Mouse (Mus musculus) MEL (cell line): ENCODE measurements around the gene Arhgap23. TPM values are rescaled to one million over a fixed set of nuclear protein-coding genes. Genes with fewer than 3 reads are reported as not detected.

Experiments used
- DNase-seq: peaks from one replicate; pipeline ENCODE4 v3.0.0; 2011; ENCODE audit warnings: low read depth, low spot score
- H3K27ac ChIP-seq: 2 replicates; pipeline ENCODE4 v1.5.1; 2012; ENCODE audit warnings: low read depth, mild to moderate bottlenecking, control low read depth, low read length, moderate library complexity; ENCODE audit not compliant: control insufficient read depth
- H3K27me3 ChIP-seq, 2 experiments: fragments of 150-350 bp in 1 of 2; sonication (generic) in 1 of 2; 2 replicates each; pipeline ENCODE4 v1.6.1; 2012; ENCODE audit warnings: low read length in 2 of 2, mild to moderate bottlenecking in 2 of 2, improper control_type of control experiment in 1 of 2, moderate library complexity in 1 of 2; ENCODE audit not compliant: insufficient read depth in 2 of 2, control insufficient read depth in 1 of 2
- H3K36me3 ChIP-seq, 2 experiments: 2 replicates each; pipeline ENCODE4 v1.6.1; 2012 to 2014; ENCODE audit warnings: low read length in 2 of 2, improper control_type of control experiment in 1 of 2, inconsistent platforms in 1 of 2, mild to moderate bottlenecking in 1 of 2; ENCODE audit not compliant: insufficient read depth in 2 of 2, control insufficient read depth in 1 of 2
- H3K4me1 ChIP-seq, 2 experiments: fragments of 150-350 bp in 1 of 2; sonication (generic) in 1 of 2; 2 replicates each; pipeline ENCODE4 v1.6.1; 2012; ENCODE audit warnings: low read length in 2 of 2, improper control_type of control experiment in 1 of 2, mild to moderate bottlenecking in 1 of 2; ENCODE audit not compliant: insufficient read depth in 2 of 2, control insufficient read depth in 1 of 2
- H3K4me3 ChIP-seq, 2 experiments: fragments of 150-350 bp in 1 of 2; sonication (generic) in 1 of 2; 2 replicates each; pipeline ENCODE4 v1.5.1; 2012; ENCODE audit warnings: low read depth in 2 of 2, low read length in 2 of 2, mild to moderate bottlenecking in 2 of 2, moderate library complexity in 2 of 2, control low read depth in 1 of 2, improper control_type of control experiment in 1 of 2; ENCODE audit not compliant: control insufficient read depth in 1 of 2, insufficient read depth in 1 of 2
- H3K79me2 ChIP-seq: 2 replicates; pipeline ENCODE4 v1.6.1; 2012; ENCODE audit warnings: mild to moderate bottlenecking, low read length, moderate library complexity; ENCODE audit not compliant: control insufficient read depth, poor library complexity, insufficient read depth
- H3K9ac ChIP-seq: 2 replicates; pipeline ENCODE4 v1.6.1; 2012; ENCODE audit warnings: low read depth, mild to moderate bottlenecking, control low read depth, low read length, moderate library complexity; ENCODE audit not compliant: control insufficient read depth, poor library complexity, severe bottlenecking
- H3K9me3 ChIP-seq: fragments of 150-350 bp; sonication (generic); replicated peaks from 2 replicates; pipeline ENCODE4 v1.6.1; 2012; ENCODE audit warnings: mild to moderate bottlenecking, low read length, improper control_type of control experiment, moderate library complexity; ENCODE audit not compliant: insufficient read depth
- BHLHE40 ChIP-seq: IDR thresholded peaks from 2 replicates; pipeline ENCODE4 v1.6.1; 2012; ENCODE audit warnings: low read depth, mild to moderate bottlenecking, inconsistent platforms, low read length, improper control_type of control experiment, borderline replicate concordance
- CTCF ChIP-seq, 3 experiments: IDR thresholded peaks in 2 of 3; conservative IDR thresholded peaks in 1 of 3; 2 replicates each; pipeline ENCODE4 v1.5.1; 2011 to 2012; ENCODE audit warnings: low read length in 3 of 3, low read depth in 2 of 3, mild to moderate bottlenecking in 2 of 3, improper control_type of control experiment in 1 of 3, inconsistent platforms in 1 of 3, mixed read lengths in 1 of 3, moderate library complexity in 1 of 3; ENCODE audit not compliant: control insufficient read depth in 1 of 3, insufficient read depth in 1 of 3, poor library complexity in 1 of 3, severe bottlenecking in 1 of 3
- EP300 ChIP-seq, 2 experiments: IDR thresholded peaks; 2 replicates each; pipeline ENCODE4 v1.6.1; 2011; ENCODE audit warnings: improper control_type of control experiment in 2 of 2, low read length in 2 of 2, low read depth in 1 of 2, mild to moderate bottlenecking in 1 of 2
- ETS1 ChIP-seq: IDR thresholded peaks from 2 replicates; pipeline ENCODE4 v1.6.1; 2012; ENCODE audit warnings: low read depth, mild to moderate bottlenecking, inconsistent platforms, low read length, improper control_type of control experiment, moderate library complexity
- HCFC1 ChIP-seq: IDR thresholded peaks from 2 replicates; pipeline ENCODE4 v1.6.1; 2012; ENCODE audit warnings: low read depth, mild to moderate bottlenecking, inconsistent platforms, low read length, improper control_type of control experiment, moderate library complexity
- JUND ChIP-seq: IDR thresholded peaks from 2 replicates; pipeline ENCODE4 v1.6.1; 2011; ENCODE audit warnings: low read depth, mild to moderate bottlenecking, improper control_type of control experiment, low read length
- KAT2A ChIP-seq: conservative IDR thresholded peaks from 2 replicates; pipeline ENCODE4 v1.6.1; 2012; ENCODE audit warnings: low read depth, low read length, improper control_type of control experiment, inconsistent platforms
- MAFK ChIP-seq: IDR thresholded peaks from 2 replicates; pipeline ENCODE4 v1.6.1; 2011; ENCODE audit warnings: low read depth, mild to moderate bottlenecking, low read length, improper control_type of control experiment, borderline replicate concordance
- MEF2A ChIP-seq: IDR thresholded peaks from 2 replicates; pipeline ENCODE4 v1.6.1; 2014; ENCODE audit warnings: low read depth, mild to moderate bottlenecking, inconsistent platforms, low read length, improper control_type of control experiment; ENCODE audit not compliant: poor library complexity, insufficient replicate concordance, severe bottlenecking; ENCODE audit errors: extremely low read depth
- MXI1 ChIP-seq: IDR thresholded peaks from 2 replicates; pipeline ENCODE4 v1.6.1; 2011; ENCODE audit warnings: mild to moderate bottlenecking, low read depth, low read length, improper control_type of control experiment
- MYC ChIP-seq: IDR thresholded peaks from 2 replicates; pipeline ENCODE4 v1.6.1; 2011; ENCODE audit warnings: low read depth, mild to moderate bottlenecking, low read length, improper control_type of control experiment, moderate library complexity
- NRF1 ChIP-seq: IDR thresholded peaks from 2 replicates; pipeline ENCODE4 v1.6.1; 2014; ENCODE audit warnings: low read depth, mild to moderate bottlenecking, inconsistent platforms, low read length, improper control_type of control experiment, moderate library complexity; ENCODE audit not compliant: poor library complexity, insufficient read depth, severe bottlenecking
- POLR2A ChIP-seq, 2 experiments: IDR thresholded peaks; 2 replicates each; pipeline ENCODE4 v1.6.1; 2011 to 2012; ENCODE audit warnings: low read length in 2 of 2, mild to moderate bottlenecking in 2 of 2, control low read depth in 1 of 2, improper control_type of control experiment in 1 of 2, low read depth in 1 of 2, moderate library complexity in 1 of 2; ENCODE audit not compliant: control insufficient read depth in 1 of 2, insufficient read depth in 1 of 2, poor library complexity in 1 of 2
- POLR2AphosphoS5 ChIP-seq: IDR thresholded peaks from 2 replicates; pipeline ENCODE4 v1.6.1; 2012; ENCODE audit warnings: low read depth, borderline replicate concordance, mild to moderate bottlenecking, inconsistent platforms, low read length, moderate library complexity, mixed read lengths
- RAD21 ChIP-seq: IDR thresholded peaks from 2 replicates; pipeline ENCODE4 v1.6.1; 2011; ENCODE audit warnings: mild to moderate bottlenecking, low read depth, low read length, improper control_type of control experiment
- SIN3A ChIP-seq: IDR thresholded peaks from 2 replicates; pipeline ENCODE4 v1.6.1; 2012; ENCODE audit warnings: low read length, improper control_type of control experiment, inconsistent platforms
- SMC3 ChIP-seq: IDR thresholded peaks from 2 replicates; pipeline ENCODE4 v1.6.1; 2011; ENCODE audit warnings: low read depth, low read length, improper control_type of control experiment
- UBTF ChIP-seq: IDR thresholded peaks from 2 replicates; pipeline ENCODE4 v1.6.1; 2012; ENCODE audit warnings: low read depth, mild to moderate bottlenecking, inconsistent platforms, low read length, improper control_type of control experiment, moderate library complexity, borderline replicate concordance; ENCODE audit not compliant: insufficient read depth
- USF1 ChIP-seq: IDR thresholded peaks from 2 replicates; pipeline ENCODE4 v1.6.1; 2014; ENCODE audit warnings: low read depth, mild to moderate bottlenecking, inconsistent platforms, low read length, improper control_type of control experiment, moderate library complexity
- USF2 ChIP-seq, 2 experiments: IDR thresholded peaks; 2 replicates each; pipeline ENCODE4 v1.6.1; 2011 to 2012; ENCODE audit warnings: improper control_type of control experiment in 2 of 2, low read length in 2 of 2, borderline replicate concordance in 1 of 2, inconsistent platforms in 1 of 2, low read depth in 1 of 2, mild to moderate bottlenecking in 1 of 2; ENCODE audit not compliant: insufficient read depth in 1 of 2
- ZC3H11A ChIP-seq: IDR thresholded peaks from 2 replicates; pipeline ENCODE4 v1.6.1; 2012; ENCODE audit warnings: low read depth, mild to moderate bottlenecking, inconsistent platforms, low read length, improper control_type of control experiment
- ZMIZ1 ChIP-seq: IDR thresholded peaks from 2 replicates; pipeline ENCODE4 v1.6.1; 2012; ENCODE audit warnings: low read depth, mild to moderate bottlenecking, inconsistent platforms, low read length, improper control_type of control experiment, moderate library complexity
- polyA plus RNA-seq, 2 experiments: library from polyadenylated mRNA; stranded (reverse) in 1 of 2; unstranded in 1 of 2; fragments of >175 nt in 1 of 2; fragments of >200 nt in 1 of 2; gene quantifications; 2 replicates each; pipeline versions ENCODE4 v1.2.1 to v1.2.4; 2012; ENCODE audit warnings: low replicate concordance in 2 of 2, low read depth in 1 of 2; ENCODE audit not compliant: insufficient read length in 2 of 2, insufficient read depth in 1 of 2, missing spikeins in 1 of 2
- total RNA-seq: library from RNA; depleted of rRNA; stranded (reverse); fragments of 300-350 nt; gene quantifications from 2 replicates; pipeline ENCODE4 v1.2.3, GENCODE M21; 2012

Gene Arhgap23
- total and polyA plus RNA-seq, 3 experiments, result 1.7 to 7.5 TPM; not detected in 1

- no peak overlapping the region for H3K27ac ChIP-seq
- H3K4me3 ChIP-seq, result no peak overlapping the region
- no peaks in the 10 kb centered on the region for H3K9me3 ChIP-seq
- peaks cover 0 to 15% of the 10 kb centered on the region in 2 experiments; a peak in 2 of 4 replicates for H3K36me3 ChIP-seq
- H3K4me1 ChIP-seq, result peaks cover 6 to 21% of the 10 kb centered on the region in 2 experiments; a peak in 3 of 4 replicates
- DNase-seq, result no peak
- TF ChIP-seq KAT2A (no peak), USF1 (no peak), JUND (no peak)
- no peaks in the 10 kb centered on the region for H3K79me2 ChIP-seq
- H3K27me3 ChIP-seq, result no peaks in the 10 kb centered on the region
- no peak overlapping the region for H3K9ac ChIP-seq
These were observed 94.6 kb downstream of the Arhgap23 start for GRCm38 (mm10) chr11:97509715-97510485.

DNA sequence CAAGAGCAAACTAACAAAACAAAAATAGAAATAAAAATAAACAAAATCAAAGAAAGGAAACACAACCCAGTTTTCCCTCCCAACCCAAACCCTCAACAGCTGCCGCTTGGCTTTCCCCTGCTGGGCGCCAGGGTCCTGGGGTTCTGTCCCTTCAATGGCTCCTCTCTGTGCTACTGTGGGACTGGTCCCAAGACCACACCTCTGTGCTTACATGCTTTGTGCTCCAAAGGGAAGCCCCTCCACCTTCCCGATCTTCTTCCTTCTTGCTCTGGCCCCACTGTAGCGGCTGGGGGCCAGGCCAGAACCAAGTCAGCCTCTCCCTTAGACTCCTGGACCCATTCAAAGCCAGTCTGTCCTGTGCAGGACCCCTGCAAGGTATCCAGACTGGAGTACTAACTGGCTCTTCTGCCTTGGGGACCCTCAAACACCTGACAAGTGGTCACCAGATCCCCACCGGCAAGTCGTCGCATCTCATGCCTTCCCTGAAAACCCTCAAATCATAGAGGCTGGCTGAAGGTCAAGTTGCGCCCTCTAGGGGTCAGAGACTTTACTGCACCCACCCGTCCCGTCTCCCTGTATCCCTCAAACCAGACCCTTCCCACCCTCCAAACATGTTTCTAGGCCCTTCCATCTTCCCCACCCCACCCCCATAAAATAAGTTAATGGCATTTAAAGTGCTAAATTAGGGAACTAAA lies 95.8 kb downstream of the Arhgap23 start:
- peaks cover 4 to 20% of the 10 kb centered on the region in 2 experiments; a peak in 3 of 4 replicates for H3K4me1 ChIP-seq
- no peak overlapping the region for H3K27ac ChIP-seq
- peak; percentile 76 for DNase-seq
- H3K9me3 ChIP-seq, result no peaks in the 10 kb centered on the region
- H3K27me3 ChIP-seq, result no peaks in the 10 kb centered on the region; a peak in 1 of 4 replicates
- H3K36me3 ChIP-seq, result peaks cover 0 to 14% of the 10 kb centered on the region in 2 experiments; a peak in 2 of 4 replicates
- TF ChIP-seq MAFK (no peak), EP300 (IDR thresholded peaks at IDR 0.05; ENCODE audit: low read depth in 1 of 2, low read length in 2 of 2) (no peak), ZC3H11A (peak; percentile 33; the same call in 1 of the 2 replicates), BHLHE40 (no peak), POLR2A (IDR thresholded peaks at IDR 0.05; ENCODE audit: control insufficient read depth in 1 of 2, insufficient read depth in 1 of 2, low read depth in 1 of 2, low read length in 2 of 2, poor library complexity in 1 of 2) (no peak), UBTF (no peak), NRF1 (no peak), ZMIZ1 (no peak), CTCF (IDR thresholded peaks at IDR 0.05 in 2 of 3, conservative IDR thresholded peaks at IDR 0.05 in 1 of 3; ENCODE audit: control insufficient read depth in 1 of 3, insufficient read depth in 1 of 3, low read depth in 2 of 3, low read length in 3 of 3, poor library complexity in 1 of 3, severe bottlenecking in 1 of 3) (peak; percentile 84 to 90 (median 85)), JUND (no peak), USF2 (IDR thresholded peaks at IDR 0.05; ENCODE audit: borderline replicate concordance in 1 of 2, insufficient read depth in 1 of 2, low read depth in 1 of 2, low read length in 2 of 2) (no peak), MYC (no peak), MEF2A (no peak), MXI1 (no peak), SIN3A (no peak), SMC3 (peak; percentile 45), RAD21 (peak; percentile 44), HCFC1 (no peak), POLR2AphosphoS5 (no peak), ETS1 (no peak)
- H3K4me3 ChIP-seq, result peak overlapping the region in 1 of 2 experiments; percentile 19; a peak in 2 of 4 replicates
- H3K79me2 ChIP-seq, result no peaks in the 10 kb centered on the region
- H3K9ac ChIP-seq, result peak overlapping the region; percentile 8; the same call in 1 of the 2 replicates
